Mouse (Mus musculus): ENCODE data around the gene Sgf29.
"Not testable (repeated sequence)": the region's sequence is repeated elsewhere in the genome, so short reads cannot be mapped to it uniquely, and the experiment has no call there.

Gene Sgf29

GRCm38 (mm10) chr7:126642545-126643243 is 6.4 kb upstream of the Sgf29 start:
- DNase-seq = no peak

GRCm38 (mm10) chr7:126643244-126643617 is 5.9 kb upstream of the Sgf29 start:
- DNase-seq = not testable (repeated sequence)

- DNase-seq = no peak
These were observed 4.8 kb upstream of the Sgf29 start for GRCm38 (mm10) chr7:126644345-126644744.

GRCm38 (mm10) chr7:126644914-126645313 is 4.2 kb upstream of the Sgf29 start:
- DNase-seq = no peak

GRCm38 (mm10) chr7:126645708-126646107 is 3.4 kb upstream of the Sgf29 start:
- DNase-seq = no peak

GRCm38 (mm10) chr7:126648486-126648885 is 623 bp upstream of the Sgf29 start:
- no peak for DNase-seq

- DNase-seq = no peak
These were observed 1.7 kb downstream of the Sgf29 start for GRCm38 (mm10) chr7:126650852-126651251.

- DNase-seq = no peak
These were observed 4.9 kb downstream of the Sgf29 start for GRCm38 (mm10) chr7:126653991-126654390.

- no peak for DNase-seq
These were observed 6.6 kb downstream of the Sgf29 start for GRCm38 (mm10) chr7:126655695-126656094.

- no peak for DNase-seq
These were observed 8.4 kb downstream of the Sgf29 start for GRCm38 (mm10) chr7:126657522-126657921.

GRCm38 (mm10) chr7:126659771-126660170 is 10.7 kb downstream of the Sgf29 start:
- DNase-seq = no peak

- no peak for DNase-seq
These were observed 14.5 kb downstream of the Sgf29 start for GRCm38 (mm10) chr7:126663646-126664045.

- no peak for DNase-seq
These were observed 16.2 kb downstream of the Sgf29 start for GRCm38 (mm10) chr7:126665269-126665668.

GRCm38 (mm10) chr7:126667495-126668090 is 18.5 kb downstream of the Sgf29 start:
- DNase-seq = no peak

GRCm38 (mm10) chr7:126668452-126668851 is 19.3 kb downstream of the Sgf29 start:
- DNase-seq = no peak

GRCm38 (mm10) chr7:126670152-126670551 is 21.0 kb downstream of the Sgf29 start:
- no peak for DNase-seq

- DNase-seq = no peak
These were observed 23.0 kb downstream of the Sgf29 start for GRCm38 (mm10) chr7:126672111-126672510.

- DNase-seq = no peak
These were observed 26.0 kb downstream of the Sgf29 start for GRCm38 (mm10) chr7:126675104-126675503.

GRCm38 (mm10) chr7:126676207-126676606 is 27.1 kb downstream of the Sgf29 start, which contains the start of gene Sult1a1:
Gene Sult1a1, minus strand, starts transcription at chr7:126676432.
- no peak for DNase-seq

- DNase-seq = no peak
These were observed 27.6 kb downstream of the Sgf29 start for GRCm38 (mm10) chr7:126676631-126677220.

- DNase-seq = no peak
These were observed 29.6 kb downstream of the Sgf29 start for GRCm38 (mm10) chr7:126678545-126679341.

- no peak for DNase-seq
These were observed 30.6 kb downstream of the Sgf29 start for GRCm38 (mm10) chr7:126679683-126680082.

- DNase-seq = no peak
These were observed 32.1 kb downstream of the Sgf29 start for GRCm38 (mm10) chr7:126681221-126681620.
